Mouse (Mus musculus): ENCODE results near the gene Pdlim1. TPM values are rescaled to one million over a fixed set of nuclear protein-coding genes. Genes with fewer than 3 reads are reported as not detected.

Pdlim1 gene
- total RNA-seq (2023): 207 TPM

DNA sequence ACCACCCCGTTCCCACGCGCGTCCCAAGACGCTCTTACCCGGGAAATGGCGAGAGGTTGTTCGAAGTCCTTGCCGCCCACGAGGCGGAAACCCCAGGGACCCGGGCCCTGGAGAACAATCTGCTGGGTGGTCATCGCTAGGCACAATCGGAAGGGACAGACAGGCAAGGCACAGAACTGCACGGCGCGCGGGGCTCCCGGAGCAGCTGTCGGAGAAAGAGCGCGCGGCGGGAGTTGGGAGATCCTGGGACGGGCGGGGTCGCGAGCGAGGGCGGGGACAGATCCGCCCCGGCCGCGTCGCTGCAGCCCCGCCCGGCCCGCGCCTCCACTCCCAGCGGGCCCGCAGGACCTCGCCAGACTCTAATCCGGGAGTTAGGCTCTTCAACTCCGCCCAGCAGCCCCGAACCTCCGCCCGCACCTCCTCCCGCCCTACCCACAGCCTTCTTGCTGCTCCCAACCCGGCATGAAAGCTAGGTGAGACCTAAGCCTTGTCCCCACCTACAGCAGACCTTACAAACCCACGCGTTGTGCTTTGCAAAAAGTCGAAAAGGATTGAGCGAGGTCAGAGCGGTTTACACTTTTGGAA, at the start of gene Pdlim1:
TSS of gene Pdlim1 (minus strand) at position 535 of the 585 bp plus-strand sequence.

GRCm38 (mm10) chr19:40187160-40187559, 84.5 kb downstream of the Pdlim1 start, which contains the start of gene Cyp2c70:
Gene Cyp2c70, minus strand, starts transcription at chr19:40187333.

Other genes starting within 250 kb of the Pdlim1 start
- gene Cyp2c54, start 198.0 kb downstream of the Pdlim1 start, total RNA-seq (2023): not detected
- gene Cyp2c50, start 182.2 kb downstream of the Pdlim1 start, total RNA-seq (2023): not detected
- not detected for gene Cyp2c70, start 84.5 kb downstream of the Pdlim1 start, total RNA-seq (2023)
- 20.8 TPM for gene Sorbs1, start 241.9 kb upstream of the Pdlim1 start, total RNA-seq (2023)

All from CD4-positive naive resting alpha-beta T cell, adult 57 days (primary cell).